Mouse (Mus musculus): ENCODE results near the gene Gmds.

Gene Gmds

GRCm38 (mm10) chr13:32026226-32026975 lies 312.1 kb downstream of the Gmds start:
- DNase-seq (ENCODE audit: low spot score), result no peak

GRCm38 (mm10) chr13:32024822-32025221 lies 313.7 kb downstream of the Gmds start:
- no peak for DNase-seq (ENCODE audit: low spot score)

- no peak for DNase-seq (ENCODE audit: low spot score)
These were observed 317.9 kb downstream of the Gmds start for GRCm38 (mm10) chr13:32020455-32021249.

- DNase-seq (ENCODE audit: low spot score), result peak; percentile 15
These were observed 319.3 kb downstream of the Gmds start for GRCm38 (mm10) chr13:32019256-32019620.

- peak; percentile 30 for DNase-seq (ENCODE audit: low spot score)
These were observed 319.9 kb downstream of the Gmds start for GRCm38 (mm10) chr13:32018518-32019255.

- peak; percentile 77 for DNase-seq (ENCODE audit: low spot score)
These were observed 329.7 kb downstream of the Gmds start for GRCm38 (mm10) chr13:32008802-32009201.

GRCm38 (mm10) chr13:32008116-32008641 lies 330.4 kb downstream of the Gmds start:
- DNase-seq (ENCODE audit: low spot score), result peak; percentile 39

- DNase-seq (ENCODE audit: low spot score), result no peak
These were observed 345.1 kb downstream of the Gmds start for GRCm38 (mm10) chr13:31993391-31993790.

GRCm38 (mm10) chr13:31992409-31993201 lies 345.9 kb downstream of the Gmds start:
- DNase-seq (ENCODE audit: low spot score), result peak; percentile 69

- DNase-seq (ENCODE audit: low spot score), result no peak
These were observed 357.3 kb downstream of the Gmds start for GRCm38 (mm10) chr13:31981198-31981597.

- DNase-seq (ENCODE audit: low spot score), result no peak
These were observed 360.4 kb downstream of the Gmds start for GRCm38 (mm10) chr13:31978126-31978525.

GRCm38 (mm10) chr13:31974751-31975479 lies 363.6 kb downstream of the Gmds start:
- DNase-seq (ENCODE audit: low spot score), result no peak

GRCm38 (mm10) chr13:31971040-31971501 lies 367.5 kb downstream of the Gmds start:
- peak; percentile 68 for DNase-seq (ENCODE audit: low spot score)

GRCm38 (mm10) chr13:31968272-31968671 lies 370.3 kb downstream of the Gmds start:
- DNase-seq (ENCODE audit: low spot score), result no peak

- DNase-seq (ENCODE audit: low spot score), result peak; percentile 48
These were observed 371.5 kb downstream of the Gmds start for GRCm38 (mm10) chr13:31966931-31967532.

- DNase-seq (ENCODE audit: low spot score), result peak; percentile 69
These were observed 378.0 kb downstream of the Gmds start for GRCm38 (mm10) chr13:31960514-31960913.

- no peak for DNase-seq (ENCODE audit: low spot score)
These were observed 379.9 kb downstream of the Gmds start for GRCm38 (mm10) chr13:31958346-31959335.

- peak; percentile 45 for DNase-seq (ENCODE audit: low spot score)
These were observed 382.0 kb downstream of the Gmds start for GRCm38 (mm10) chr13:31956584-31956983.

- no peak for DNase-seq (ENCODE audit: low spot score)
These were observed 382.4 kb downstream of the Gmds start for GRCm38 (mm10) chr13:31956112-31956511.
